Mouse (Mus musculus): ENCODE data around the gene Tma7. TPM values are rescaled to one million over a fixed set of nuclear protein-coding genes. Genes with fewer than 3 reads are reported as not detected.

Gene Tma7
- total and polyA plus RNA-seq, 3 experiments: 255 to 529 (median 336) TPM

DNA sequence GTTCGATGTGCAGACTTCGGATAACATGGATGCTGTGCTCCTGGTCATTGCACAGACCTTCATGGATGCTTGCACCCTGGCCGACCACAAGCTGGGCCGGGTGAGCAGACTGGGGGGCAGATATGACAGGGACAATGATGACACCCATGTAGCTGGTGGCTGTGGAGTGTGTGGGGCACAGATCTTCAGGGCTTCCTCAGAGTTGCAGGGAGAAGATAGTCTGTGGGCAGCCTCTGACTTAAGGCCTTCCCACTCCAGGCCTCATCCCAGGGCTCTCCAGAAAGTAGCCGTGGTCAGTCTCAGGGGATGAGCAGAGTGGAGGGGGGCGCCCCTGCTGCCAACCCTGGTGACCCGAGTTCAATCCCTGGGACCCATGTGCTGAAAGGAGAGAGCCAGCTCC, 32.5 kb upstream of the Tma7 start:
- Histone ChIP-seq H3K9me3 (replicated peaks; ENCODE audit: low read length) (no peaks in the 10 kb centered on the region), H3K4me1 (ENCODE audit: control insufficient read depth in 1 of 2, insufficient read depth in 2 of 2) (peaks cover 5 to 9% of the 10 kb centered on the region in 2 experiments; a peak in 3 of 4 replicates), H3K9ac (ENCODE audit: insufficient read depth, low read depth) (no peak overlapping the region), H3K27me3 (replicated peaks) (peaks cover 67% of the 10 kb centered on the region), H3K4me3 (replicated peaks in 1 of 3; ENCODE audit: low read depth in 2 of 3, low read length in 2 of 3, poor library complexity in 1 of 3) (no peak overlapping the region), H3K4me2 (ENCODE audit: insufficient read depth, low read depth, poor library complexity, severe bottlenecking) (no peak overlapping the region), H3K27ac (ENCODE audit: insufficient read depth, low read depth) (no peak overlapping the region), H3K36me3 (replicated peaks in 1 of 2; ENCODE audit: control insufficient read depth in 1 of 2, insufficient read depth in 1 of 2, low read length in 1 of 2) (no peaks in the 10 kb centered on the region), H3K79me2 (replicated peaks; ENCODE audit: control insufficient read depth, extremely low read depth, insufficient read depth, poor library complexity, severe bottlenecking) (no peaks in the 10 kb centered on the region)
- in situ Hi-C loops (cut with MboI; ENCODE audit: low pct_ligation_motif_present, low pct_unique_long_range_greater_than_20kb, low sequenced_read_pairs) (loop anchor here (5.0 kb wide), 2 partner anchors 33 to 113 kb away; partner anchors contain the start of genes Ccdc51 and Tma7), dilution Hi-C loops (cut with MboI; ENCODE audit: extremely low pct_ligation_motif_present, extremely low pct_unique_long_range_greater_than_20kb, low sequenced_read_pairs) (no loop called here)
- TF ChIP-seq E2F4 (IDR thresholded peaks at IDR 0.05; ENCODE audit: insufficient replicate concordance, low read depth, low read length) (no peak), TCF12 (IDR thresholded peaks at IDR 0.05; ENCODE audit: low read depth, low read length) (no peak), ZMIZ1 (IDR thresholded peaks at IDR 0.05; ENCODE audit: low read depth, low read length) (no peak), BHLHE40 (IDR thresholded peaks at IDR 0.05; ENCODE audit: low read depth, low read length) (no peak), CHD2 (IDR thresholded peaks at IDR 0.05; ENCODE audit: low read length) (no peak), POLR2AphosphoS2 (IDR thresholded peaks at IDR 0.05; ENCODE audit: low read depth, low read length) (no peak), MAFK (IDR thresholded peaks at IDR 0.05; ENCODE audit: insufficient replicate concordance, low read length) (no peak), IRF4 (IDR thresholded peaks at IDR 0.05; ENCODE audit: low read depth, low read length) (no peak), USF2 (conservative IDR thresholded peaks at IDR 0.05; ENCODE audit: low read depth, low read length) (no peak), ZC3H11A (IDR thresholded peaks at IDR 0.05; ENCODE audit: low read depth, low read length) (no peak), NELFE (IDR thresholded peaks at IDR 0.05; ENCODE audit: low read depth, low read length) (no peak), SIN3A (IDR thresholded peaks at IDR 0.05; ENCODE audit: low read length) (no peak), PAX5 (IDR thresholded peaks at IDR 0.05; ENCODE audit: low read length) (no peak), KAT2A (IDR thresholded peaks at IDR 0.05; ENCODE audit: insufficient replicate concordance, low read length) (no peak), RCOR1 (conservative IDR thresholded peaks at IDR 0.05; ENCODE audit: low read depth, low read length) (no peak), GABPA (IDR thresholded peaks at IDR 0.05; ENCODE audit: insufficient replicate concordance, low read depth, low read length) (no peak), JUN (IDR thresholded peaks at IDR 0.05; ENCODE audit: insufficient read depth, low read depth, low read length) (no peak), USF1 (IDR thresholded peaks at IDR 0.05; ENCODE audit: low read depth, low read length) (no peak), EP300 (IDR thresholded peaks at IDR 0.05; ENCODE audit: low read length) (no peak), ZNF384 (IDR thresholded peaks at IDR 0.05; ENCODE audit: low read depth, low read length) (no peak)
- DNase-seq (ENCODE audit: extremely low read depth): no peak

DNA sequence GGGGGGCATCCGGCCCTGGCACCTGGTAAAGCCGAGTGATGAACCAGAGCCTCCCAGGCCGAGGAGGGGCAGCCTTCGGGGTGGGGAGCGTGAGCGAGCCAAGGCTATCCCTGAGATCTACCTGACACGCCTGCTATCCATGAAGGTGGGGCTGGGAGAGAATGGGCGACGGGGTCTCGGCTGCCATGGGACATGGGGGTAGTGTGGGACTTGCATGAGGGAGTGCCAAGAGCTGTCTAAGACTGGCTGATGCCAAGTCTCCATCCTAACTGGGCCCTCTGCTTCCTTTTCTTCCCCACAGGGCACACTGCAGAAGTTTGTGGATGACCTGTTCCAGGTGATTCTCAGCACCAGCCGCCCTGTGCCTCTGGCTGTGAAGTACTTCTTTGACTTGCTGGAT, 31.9 kb upstream of the Tma7 start:
- TF ChIP-seq KAT2A (IDR thresholded peaks at IDR 0.05; ENCODE audit: insufficient replicate concordance, low read length) (no peak), SMC3 (IDR thresholded peaks at IDR 0.05; ENCODE audit: low read depth, low read length) (no peak), HCFC1 (IDR thresholded peaks at IDR 0.05; ENCODE audit: low read depth, low read length) (no peak), USF1 (IDR thresholded peaks at IDR 0.05; ENCODE audit: low read depth, low read length) (no peak), GABPA (IDR thresholded peaks at IDR 0.05; ENCODE audit: insufficient replicate concordance, low read depth, low read length) (no peak), RCOR1 (conservative IDR thresholded peaks at IDR 0.05; ENCODE audit: low read depth, low read length) (no peak), UBTF (IDR thresholded peaks at IDR 0.05; ENCODE audit: low read depth, low read length) (no peak), MAX (IDR thresholded peaks at IDR 0.05; ENCODE audit: low read length) (no peak), ETS1 (conservative IDR thresholded peaks at IDR 0.05; ENCODE audit: low read depth, low read length) (no peak), NELFE (IDR thresholded peaks at IDR 0.05; ENCODE audit: low read depth, low read length) (no peak), MAFK (IDR thresholded peaks at IDR 0.05; ENCODE audit: insufficient replicate concordance, low read length) (no peak), MEF2A (IDR thresholded peaks at IDR 0.05; ENCODE audit: borderline replicate concordance, low read depth, low read length) (no peak), RAD21 (IDR thresholded peaks at IDR 0.05; ENCODE audit: low read depth, low read length) (no peak), SIN3A (IDR thresholded peaks at IDR 0.05; ENCODE audit: low read length) (no peak), CTCF (conservative IDR thresholded peaks at IDR 0.05 in 1 of 2, IDR thresholded peaks at IDR 0.05 in 1 of 2; ENCODE audit: low read depth in 2 of 2, low read length in 2 of 2) (no peak), EP300 (IDR thresholded peaks at IDR 0.05; ENCODE audit: low read length) (no peak), ELF1 (IDR thresholded peaks at IDR 0.05; ENCODE audit: low read depth, low read length) (no peak)
- no peaks in the 10 kb centered on the region for H3K36me3 ChIP-seq (replicated peaks in 1 of 2; ENCODE audit: control insufficient read depth in 1 of 2, insufficient read depth in 1 of 2, low read length in 1 of 2)
- no peak overlapping the region for H3K4me3 ChIP-seq (replicated peaks in 1 of 3; ENCODE audit: low read depth in 2 of 3, low read length in 2 of 3, poor library complexity in 1 of 3)
- H3K79me2 ChIP-seq (replicated peaks; ENCODE audit: control insufficient read depth, extremely low read depth, insufficient read depth, poor library complexity, severe bottlenecking): no peaks in the 10 kb centered on the region
- in situ Hi-C loops (cut with MboI; ENCODE audit: low pct_ligation_motif_present, low pct_unique_long_range_greater_than_20kb, low sequenced_read_pairs): no loop called here
- no peak overlapping the region for H3K9ac ChIP-seq (ENCODE audit: insufficient read depth, low read depth)
- dilution Hi-C loops (cut with MboI; ENCODE audit: extremely low pct_ligation_motif_present, extremely low pct_unique_long_range_greater_than_20kb, low sequenced_read_pairs): no loop called here
- DNase-seq (ENCODE audit: extremely low read depth): no peak
- no peak overlapping the region for H3K27ac ChIP-seq (ENCODE audit: insufficient read depth, low read depth)
- H3K27me3 ChIP-seq (replicated peaks): peaks cover 73% of the 10 kb centered on the region
- H3K4me1 ChIP-seq (ENCODE audit: control insufficient read depth in 1 of 2, insufficient read depth in 2 of 2): peaks cover 5 to 9% of the 10 kb centered on the region in 2 experiments; a peak in 3 of 4 replicates
- no peak overlapping the region for H3K4me2 ChIP-seq (ENCODE audit: insufficient read depth, low read depth, poor library complexity, severe bottlenecking)
- no peaks in the 10 kb centered on the region for H3K9me3 ChIP-seq (replicated peaks; ENCODE audit: low read length)

Measured in CH12.LX (cell line).